Mouse (Mus musculus): ENCODE data around the gene Stxbp1.
"Not testable (repeated sequence)": the region's sequence is repeated elsewhere in the genome, so short reads cannot be mapped to it uniquely, and the experiment has no call there.

The Stxbp1 gene

GRCm38 (mm10) chr2:32870275-32871100 lies 23.4 kb upstream of the Stxbp1 start:
- DNase-seq: no peak

GRCm38 (mm10) chr2:32869721-32870274 lies 22.8 kb upstream of the Stxbp1 start:
- DNase-seq: no peak

GRCm38 (mm10) chr2:32867354-32867753 lies 20.3 kb upstream of the Stxbp1 start:
- no peak for DNase-seq

GRCm38 (mm10) chr2:32864755-32865154 lies 17.7 kb upstream of the Stxbp1 start:
- no peak for DNase-seq

- DNase-seq: no peak
Measured at GRCm38 (mm10) chr2:32863317-32863716, 16.3 kb upstream of the Stxbp1 start.

GRCm38 (mm10) chr2:32860799-32861198 lies 13.8 kb upstream of the Stxbp1 start:
- DNase-seq: no peak

- no peak for DNase-seq
Measured at GRCm38 (mm10) chr2:32859622-32860012, 12.6 kb upstream of the Stxbp1 start.

- DNase-seq: peak; percentile 57
Measured at GRCm38 (mm10) chr2:32859010-32859621, 12.1 kb upstream of the Stxbp1 start.

- peak; percentile 80 for DNase-seq
Measured at GRCm38 (mm10) chr2:32857584-32857983, 10.5 kb upstream of the Stxbp1 start.

- no peak for DNase-seq
Measured at GRCm38 (mm10) chr2:32855790-32856465, 8.9 kb upstream of the Stxbp1 start.

- DNase-seq: no peak
Measured at GRCm38 (mm10) chr2:32855046-32855785, 8.2 kb upstream of the Stxbp1 start.

GRCm38 (mm10) chr2:32854206-32854605 lies 7.2 kb upstream of the Stxbp1 start:
- DNase-seq: peak; percentile 90

GRCm38 (mm10) chr2:32853716-32854115 lies 6.7 kb upstream of the Stxbp1 start:
- DNase-seq: not testable (repeated sequence)

- peak; percentile 30 for DNase-seq
Measured at GRCm38 (mm10) chr2:32852156-32852555, 5.1 kb upstream of the Stxbp1 start.

GRCm38 (mm10) chr2:32847468-32847821 lies 400 bp upstream of the Stxbp1 start:
- no peak for DNase-seq

GRCm38 (mm10) chr2:32846101-32846804 lies 792 bp downstream of the Stxbp1 start:
- DNase-seq: peak; percentile 51

GRCm38 (mm10) chr2:32845572-32846100 lies 1.4 kb downstream of the Stxbp1 start:
- DNase-seq: no peak

- DNase-seq: no peak
Measured at GRCm38 (mm10) chr2:32842558-32842957, 4.5 kb downstream of the Stxbp1 start.

GRCm38 (mm10) chr2:32841099-32841498 lies 5.9 kb downstream of the Stxbp1 start:
- no peak for DNase-seq

GRCm38 (mm10) chr2:32839261-32839660 lies 7.8 kb downstream of the Stxbp1 start:
- no peak for DNase-seq

- DNase-seq: no peak
Measured at GRCm38 (mm10) chr2:32838147-32838884, 8.7 kb downstream of the Stxbp1 start.
